9 mouse cellular contexts compared by ENCODE assay signal in genomic region chr6:32017406-32018104, GRCm38 (mm10). TPM values are rescaled to one million over a fixed set of nuclear protein-coding genes. Genes with fewer than 3 reads are reported as not detected.
DNase-seq lines count a peak whose midpoint lies in the region; ATAC-seq and TF ChIP-seq lines count a peak whose summit lies in the region.
"Had no signal": no experiment of that assay in that cellular context is flagged by ENCODE, and none has a peak within 500 bp of the region (broad histone marks: within the 10 kb centered on the region; RNA-seq: fewer than 3 reads in every experiment).

No protein-coding gene starts in this region.

- H3K9me3 ChIP-seq in kidney, embryonic 15.5 days (replicated peaks) = no peaks in the 10 kb centered on the region

- intact Hi-C loops in heart, postnatal 10 days (cut with DNase I) = loop anchor here (5.0 kb wide), 1 partner anchor 575 kb away; no protein-coding TSS in a partner anchor

- H3K4me3 ChIP-seq in kidney, embryonic 15.5 days (replicated peaks) = no peak overlapping the region
- H3K4me3 ChIP-seq: myocyte had no signal

- H3K9ac ChIP-seq in kidney, embryonic 15.5 days = no peak overlapping the region

- H3K4me1 ChIP-seq in kidney, embryonic 15.5 days = peaks cover 10% of the 10 kb centered on the region

- 60% methylated on average over 14 of the region's 14 CpGs for whole genome bisulfite sequencing in kidney, embryonic 15.5 days

- no peaks in the 10 kb centered on the region for H3K27me3 ChIP-seq in kidney, embryonic 15.5 days

- DNase-seq in kidney, postnatal 25 days = no peak
- peak; percentile 23 for DNase-seq in NIH3T3 (ENCODE audit: low read depth)
- DNase-seq in brain, embryonic 14.5 days (ENCODE audit: low read depth) = peak; percentile 85
- DNase-seq in heart, postnatal 10 days = peak; percentile 16
- no peak for DNase-seq in B cell, adult 2 months
- no peak for DNase-seq in embryo, embryonic 10.5 days (ENCODE audit: low spot score)

- ATAC-seq in kidney, embryonic 15.5 days (replicated peaks; ENCODE audit: low FRiP score) = 0 out of 2 replicates have a peak, but pooled peaks have one; percentile 22

- H3K36me3 ChIP-seq in kidney, embryonic 15.5 days = no peaks in the 10 kb centered on the region

- no peak overlapping the region for H3K27ac ChIP-seq in kidney, embryonic 15.5 days

- no peak for TF ChIP-seq POLR2A in brain, embryonic 14.5 days (IDR thresholded peaks at IDR 0.05; ENCODE audit: borderline replicate concordance, extremely low read depth, insufficient read depth, insufficient read length, poor library complexity, severe bottlenecking)

- H3K4me2 ChIP-seq in kidney, embryonic 15.5 days = no peak overlapping the region

- peak; percentile 37; the same call in 1 of the 2 replicates for TF ChIP-seq CTCF in brain, embryonic 14.5 days (IDR thresholded peaks at IDR 0.05; ENCODE audit: borderline replicate concordance, extremely low read depth, insufficient read depth, insufficient read length)

RNA-seq across cellular contexts. Expression of gene 1700012A03Rik, which starts 32.5 kb away (rescaled TPM):
- polyA plus RNA-seq in kidney, embryonic 15.5 days (2015; fragmentation: Nextera tagmentation; extraction: Ambion mirVana) = not detected in 2 replicates
- polyA plus RNA-seq in brain, embryonic 14.5 days (2012; rRNA removed) = not detected in 2 replicates
- not detected for total RNA-seq in heart, postnatal 10 days (2021)
- total RNA-seq: layer of hippocampus, postnatal 14 days had no signal
- polyA plus RNA-seq: myocyte had no signal

Comparison
In these comparisons a context has a peak if more than half of its experiments do, and no peak if none do; other contexts are left out.
1. DNase-seq: peak in NIH3T3 (single experiment), brain, embryonic 14.5 days (single experiment) and heart, postnatal 10 days (2 of 2); none in kidney, postnatal 25 days (0 of 2), B cell, adult 2 months (0 of 2) and embryo, embryonic 10.5 days (single experiment).